Mouse (Mus musculus): ENCODE data around the gene Grap2.

Grap2 gene

GRCm38 (mm10) chr15:80641702-80642435 lies 69.5 kb downstream of the Grap2 start:
- no peak for DNase-seq

GRCm38 (mm10) chr15:80645006-80645797 lies 72.8 kb downstream of the Grap2 start:
- no peak for DNase-seq

GRCm38 (mm10) chr15:80648977-80649606 lies 76.7 kb downstream of the Grap2 start:
- DNase-seq = no peak

- DNase-seq = no peak
Measured at GRCm38 (mm10) chr15:80650412-80650811, 78.0 kb downstream of the Grap2 start.

- no peak for DNase-seq
Measured at GRCm38 (mm10) chr15:80653865-80654264, 81.5 kb downstream of the Grap2 start.

GRCm38 (mm10) chr15:80658815-80659471 lies 86.5 kb downstream of the Grap2 start:
- peak; percentile 43 for DNase-seq

- DNase-seq = no peak
Measured at GRCm38 (mm10) chr15:80660963-80661362, 88.6 kb downstream of the Grap2 start.

- DNase-seq = no peak
Measured at GRCm38 (mm10) chr15:80664444-80664843, 92.0 kb downstream of the Grap2 start.

- no peak for DNase-seq
Measured at GRCm38 (mm10) chr15:80671295-80672252, 99.2 kb downstream of the Grap2 start, which contains the start of gene Fam83f. Fam83f (plus strand) TSS chr15:80671847.

GRCm38 (mm10) chr15:80672810-80673209 lies 100.4 kb downstream of the Grap2 start:
- no peak for DNase-seq

- no peak for DNase-seq
Measured at GRCm38 (mm10) chr15:80673337-80674095, 101.1 kb downstream of the Grap2 start.

GRCm38 (mm10) chr15:80674700-80675099 lies 102.3 kb downstream of the Grap2 start:
- no peak for DNase-seq

GRCm38 (mm10) chr15:80679515-80680215 lies 107.3 kb downstream of the Grap2 start:
- peak; percentile 57 for DNase-seq

- DNase-seq = no peak
Measured at GRCm38 (mm10) chr15:80680347-80681030, 108.1 kb downstream of the Grap2 start.

GRCm38 (mm10) chr15:80681466-80681881 lies 109.1 kb downstream of the Grap2 start:
- DNase-seq = no peak

- no peak for DNase-seq
Measured at GRCm38 (mm10) chr15:80682343-80682742, 109.9 kb downstream of the Grap2 start.

- no peak for DNase-seq
Measured at GRCm38 (mm10) chr15:80683151-80683550, 110.8 kb downstream of the Grap2 start.

- no peak for DNase-seq
Measured at GRCm38 (mm10) chr15:80683990-80684389, 111.6 kb downstream of the Grap2 start.

- DNase-seq = no peak
Measured at GRCm38 (mm10) chr15:80684786-80685602, 112.6 kb downstream of the Grap2 start.
